Comparison of ENCODE assay signal across 15 mouse cellular contexts in genomic region chr14:62170385-62170784, GRCm38 (mm10).
A peak's percentile ranks its signal among the peaks of the same experiment; 100 is the strongest.
DNase-seq lines count a peak whose midpoint lies in the region; ATAC-seq lines count a peak whose summit lies in the region.
"Had no signal": no experiment of that assay in that cellular context is flagged by ENCODE, and none has a peak within 500 bp of the region (broad histone marks: within the 10 kb centered on the region; RNA-seq: fewer than 3 reads in every experiment).

No protein-coding gene starts in this region.

- WGBS in intestine, embryonic 15.5 days, result 58% methylated on average over 5 of the region's 5 CpGs
- WGBS in intestine, embryonic 16.5 days, result 75% methylated on average over 5 of the region's 5 CpGs
- WGBS in forebrain, embryonic 11.5 days, result 85% methylated on average over 5 of the region's 5 CpGs

- H3K4me1 ChIP-seq in intestine, embryonic 15.5 days (replicated peaks), result 0 out of 2 replicates have a peak, but pooled peaks cover 2% of the 10 kb centered on the region
- peaks cover 20% of the 10 kb centered on the region; the same call in 1 of the 2 replicates for H3K4me1 ChIP-seq in intestine, embryonic 16.5 days (ENCODE audit: control insufficient read depth, insufficient read depth, low read length)
- H3K4me1 ChIP-seq in forebrain, embryonic 11.5 days (replicated peaks; ENCODE audit: control insufficient read depth, insufficient read depth, low read length), result 0 out of 2 replicates have a peak, but pooled peaks cover 3% of the 10 kb centered on the region
- H3K4me1 ChIP-seq: stomach, embryonic 15.5 days had no signal

- H3K9ac ChIP-seq in intestine, embryonic 15.5 days, result no peak overlapping the region
- H3K9ac ChIP-seq in intestine, embryonic 16.5 days (ENCODE audit: low read depth, low read length), result no peak overlapping the region
- no peak overlapping the region for H3K9ac ChIP-seq in forebrain, embryonic 11.5 days (ENCODE audit: low read length)
- H3K9ac ChIP-seq: embryonic facial prominence, embryonic 13.5 days; lung, embryonic 14.5 days; stomach, embryonic 15.5 days had no signal

- H3K36me3 ChIP-seq in intestine, embryonic 15.5 days, result no peaks in the 10 kb centered on the region
- H3K36me3 ChIP-seq in intestine, embryonic 16.5 days (ENCODE audit: control insufficient read depth, insufficient read depth, low read length), result no peaks in the 10 kb centered on the region
- H3K36me3 ChIP-seq in forebrain, embryonic 11.5 days (ENCODE audit: control insufficient read depth, insufficient read depth, low read length), result no peaks in the 10 kb centered on the region
- H3K36me3 ChIP-seq: embryonic facial prominence, embryonic 13.5 days; stomach, embryonic 15.5 days had no signal

- DNase-seq in Muller cell, postnatal 12 days (ENCODE audit: inconsistent ontology term), result peak; percentile 13
- peak; percentile 59 to 60 for DNase-seq in adrenal gland, postnatal 36 days
- DNase-seq in kidney, postnatal 14 days, result peak; percentile 37
- DNase-seq in forebrain, embryonic 11.5 days (ENCODE audit: low spot score), result no peak
- DNase-seq in spleen, adult 12 weeks (ENCODE audit: low spot score), result no peak
- DNase-seq in right cerebral cortex, postnatal 14 days, result no peak
- DNase-seq: cerebellum, postnatal 25 days; gastrocnemius, postnatal 10 days; lung, embryonic 14.5 days had no signal

- no peaks in the 10 kb centered on the region for H3K9me3 ChIP-seq in intestine, embryonic 15.5 days
- H3K9me3 ChIP-seq in intestine, embryonic 16.5 days (ENCODE audit: control insufficient read depth, low read length), result no peaks in the 10 kb centered on the region
- no peaks in the 10 kb centered on the region for H3K9me3 ChIP-seq in forebrain, embryonic 11.5 days (ENCODE audit: control insufficient read depth, low read length)
- H3K9me3 ChIP-seq: embryonic facial prominence, embryonic 13.5 days; stomach, embryonic 15.5 days had no signal

- peak; percentile 46 for ATAC-seq in intestine, embryonic 15.5 days
- ATAC-seq in intestine, embryonic 16.5 days, result no peak
- no peak for ATAC-seq in forebrain, embryonic 11.5 days (replicated peaks; ENCODE audit: low FRiP score)
- ATAC-seq: forebrain, embryonic 14.5 days had no signal

- no peak overlapping the region for H3K4me3 ChIP-seq in intestine, embryonic 15.5 days (replicated peaks)
- no peak overlapping the region for H3K4me3 ChIP-seq in intestine, embryonic 16.5 days (ENCODE audit: low read length)
- H3K4me3 ChIP-seq in forebrain, embryonic 11.5 days (ENCODE audit: low read depth, low read length), result no peak overlapping the region
- H3K4me3 ChIP-seq: embryonic facial prominence, embryonic 13.5 days; stomach, embryonic 15.5 days had no signal

- H3K27ac ChIP-seq in intestine, embryonic 15.5 days, result no peak overlapping the region
- H3K27ac ChIP-seq in intestine, embryonic 16.5 days (ENCODE audit: low read length), result no peak overlapping the region
- H3K27ac ChIP-seq in forebrain, embryonic 11.5 days (ENCODE audit: low read depth, low read length), result no peak overlapping the region
- H3K27ac ChIP-seq: embryonic facial prominence, embryonic 13.5 days; stomach, embryonic 15.5 days had no signal

- no peak overlapping the region for H3K4me2 ChIP-seq in intestine, embryonic 15.5 days (replicated peaks)
- H3K4me2 ChIP-seq in intestine, embryonic 16.5 days (ENCODE audit: low read depth, low read length), result no peak overlapping the region
- H3K4me2 ChIP-seq in forebrain, embryonic 11.5 days (ENCODE audit: low read depth, low read length, severe bottlenecking), result no peak overlapping the region
- H3K4me2 ChIP-seq: embryonic facial prominence, embryonic 13.5 days; lung, embryonic 14.5 days; midbrain, embryonic 11.5 days; stomach, embryonic 15.5 days had no signal

- no peaks in the 10 kb centered on the region for H3K27me3 ChIP-seq in intestine, embryonic 15.5 days (replicated peaks)
- H3K27me3 ChIP-seq in intestine, embryonic 16.5 days (replicated peaks; ENCODE audit: control insufficient read depth, insufficient read depth, low read length), result no peaks in the 10 kb centered on the region
- no peaks in the 10 kb centered on the region for H3K27me3 ChIP-seq in forebrain, embryonic 11.5 days (ENCODE audit: control insufficient read depth, insufficient read depth, low read length)
- H3K27me3 ChIP-seq: embryonic facial prominence, embryonic 13.5 days; stomach, embryonic 15.5 days had no signal

Comparison
In these comparisons a context has a peak if more than half of its experiments do, and no peak if none do; other contexts are left out.
1. DNase-seq: peak in Muller cell, postnatal 12 days (single experiment), adrenal gland, postnatal 36 days (2 of 2) and kidney, postnatal 14 days (single experiment); none in forebrain, embryonic 11.5 days (single experiment), spleen, adult 12 weeks (single experiment) and right cerebral cortex, postnatal 14 days (single experiment).